Mouse (Mus musculus) left cerebral cortex, adult 18-20 months (tissue): ENCODE measurements at regions not wholly inside any gene's neighbourhood (a gene's known extent, or its start where the extent isn't known, plus 50 kb on each side); places are given as distances from the start of the nearest gene placed in this dataset.
"Not testable (repeated sequence)": the region's sequence is repeated elsewhere in the genome, so short reads cannot be mapped to it uniquely, and the experiment has no call there.

Experiments used
- DNase-seq, 2 experiments: peaks; one replicate each; pipeline ENCODE4 v3.0.0; 2021 to 2022; ENCODE audit warnings: low spot score in 2 of 2, mixed read lengths in 1 of 2

DNA sequence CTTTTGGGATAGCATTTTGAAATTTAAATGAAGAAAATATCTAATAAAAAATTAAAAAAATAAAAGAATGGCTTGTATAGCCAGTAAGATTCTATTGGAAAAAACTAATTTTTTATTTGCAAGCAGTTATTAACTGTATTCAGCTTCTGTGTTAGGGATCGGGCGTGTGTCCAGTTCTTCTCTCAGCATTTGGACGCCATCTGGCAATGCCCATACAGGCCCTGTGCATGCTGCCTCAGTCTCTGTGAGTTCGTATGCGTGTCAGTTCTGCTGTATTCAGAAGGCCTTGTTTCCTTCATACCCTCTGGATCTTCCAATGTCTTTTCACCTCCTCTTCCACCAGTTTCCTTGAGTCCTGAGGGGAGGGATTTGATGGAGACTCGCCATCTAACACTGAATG, 123.8 kb upstream of the Nabp1 start:
- no peak for DNase-seq

DNA sequence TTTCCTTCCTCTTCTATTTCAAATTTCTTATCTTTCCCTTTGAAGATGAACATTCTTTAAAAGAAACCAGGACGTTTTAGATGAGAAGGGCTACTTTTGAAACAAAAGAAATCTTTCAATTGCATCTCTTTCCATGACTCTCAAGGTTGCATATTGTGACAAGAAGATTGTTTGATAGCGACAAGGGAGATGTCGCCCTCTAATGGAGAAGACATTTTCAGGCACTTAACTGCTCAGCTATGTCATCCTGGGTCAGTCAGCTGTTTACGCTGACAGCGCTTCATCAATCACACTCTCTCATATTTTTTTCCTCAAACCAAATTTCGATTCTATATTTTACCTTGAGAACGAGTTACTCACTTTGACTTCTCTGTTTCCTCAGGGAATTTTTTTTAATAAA, 122.2 kb upstream of the Nabp1 start:
- DNase-seq, result peak; percentile 11 to 26

DNA sequence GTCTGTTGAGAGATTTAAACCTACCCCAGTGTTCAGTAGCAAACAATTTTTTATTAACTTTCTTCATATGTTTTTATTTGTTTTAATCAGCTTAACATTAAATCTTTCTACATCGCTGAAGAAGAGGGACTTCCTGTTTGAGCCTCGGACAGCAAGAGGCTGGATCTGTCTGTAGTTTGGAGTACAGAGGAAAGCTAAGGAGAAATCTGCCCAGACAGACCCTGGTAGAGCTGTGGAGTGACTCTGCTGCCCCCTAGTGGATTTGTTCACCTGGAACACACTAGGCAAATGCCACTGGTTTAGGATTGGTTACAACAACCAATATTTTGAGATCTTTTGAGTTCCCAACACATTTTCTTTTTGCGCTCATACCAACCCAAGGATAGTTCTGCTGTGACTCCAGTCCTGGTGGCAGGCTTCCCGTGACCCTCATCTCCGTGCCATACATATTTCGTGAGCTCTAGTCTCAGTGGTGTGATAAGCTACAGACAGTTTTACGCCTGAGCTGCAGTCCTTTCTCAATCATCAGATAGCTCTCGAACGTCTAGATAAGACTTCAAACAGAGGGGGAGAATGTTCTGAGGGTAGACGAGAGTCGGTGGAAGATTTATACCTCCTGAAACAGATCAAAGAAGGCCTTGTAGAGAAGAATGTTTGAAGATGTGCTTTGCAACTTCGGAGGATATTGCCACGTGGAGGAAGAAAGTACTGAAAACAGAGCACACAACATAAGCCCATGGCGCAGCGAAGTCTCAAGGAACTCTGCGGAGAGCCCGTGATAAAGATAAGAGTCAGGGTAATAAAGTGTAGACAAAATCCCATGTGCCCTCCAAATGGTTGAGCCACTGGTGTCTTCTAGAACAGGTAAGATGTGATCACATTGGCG, 119.0 kb upstream of the Nabp1 start:
- peak; percentile 87 to 94 for DNase-seq

DNA sequence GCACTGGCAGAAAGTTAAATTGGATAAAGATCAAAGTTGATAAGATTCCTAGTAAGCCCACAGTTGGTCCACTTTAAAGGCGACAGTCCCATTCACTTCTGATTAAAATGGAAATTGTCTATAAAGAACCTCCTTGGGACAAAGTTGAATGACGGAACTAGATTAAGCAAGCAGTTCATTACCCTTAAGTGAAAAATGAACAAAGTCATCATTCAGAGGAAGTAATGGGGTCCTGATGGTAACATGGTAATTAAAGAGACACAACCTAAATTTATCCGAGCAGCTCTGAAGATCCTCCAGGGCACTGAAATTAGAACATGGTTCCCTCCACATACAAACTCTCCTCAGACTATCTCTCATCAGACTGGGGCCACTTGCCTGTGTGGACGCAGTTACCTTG, 116.4 kb upstream of the Nabp1 start:
- no peak for DNase-seq

DNA sequence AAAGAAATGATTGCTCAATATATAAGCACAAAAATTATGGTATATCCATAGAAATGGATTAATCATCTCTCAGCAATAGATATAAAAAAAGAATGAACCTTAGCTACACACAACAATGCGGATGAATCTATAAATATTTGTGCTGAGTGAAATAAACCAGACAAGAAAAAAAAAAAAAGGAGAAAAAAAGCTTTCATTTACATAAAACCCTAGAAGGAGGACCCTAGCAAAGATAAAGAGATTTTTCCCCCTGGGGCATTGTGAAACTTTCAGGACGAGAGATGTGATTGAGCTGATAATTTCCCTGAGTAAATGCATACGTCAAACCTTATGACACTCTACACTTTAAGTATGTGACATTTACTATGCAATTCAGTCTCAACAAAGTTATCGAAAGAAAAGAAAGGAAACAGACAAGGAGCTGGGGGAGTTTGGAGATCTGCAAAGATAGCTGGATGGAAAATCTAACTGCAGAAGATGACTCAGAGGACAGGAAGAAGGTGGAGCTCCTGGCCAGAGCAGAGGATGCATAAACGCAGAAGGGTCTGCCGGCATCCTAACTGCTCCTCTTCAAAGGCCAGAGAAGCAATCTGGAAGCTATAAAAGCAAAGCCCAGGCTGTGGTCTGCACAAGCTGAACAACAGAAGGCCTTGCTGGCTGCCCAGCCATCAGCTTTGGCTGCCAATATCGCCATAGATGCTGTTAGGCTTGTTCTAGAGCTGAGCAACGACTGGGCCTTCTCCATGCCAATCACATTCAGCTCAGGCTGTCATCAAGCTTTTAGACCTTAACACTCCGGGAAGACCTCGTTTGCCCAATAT, 115.6 kb upstream of the Nabp1 start:
- no peak for DNase-seq

DNA sequence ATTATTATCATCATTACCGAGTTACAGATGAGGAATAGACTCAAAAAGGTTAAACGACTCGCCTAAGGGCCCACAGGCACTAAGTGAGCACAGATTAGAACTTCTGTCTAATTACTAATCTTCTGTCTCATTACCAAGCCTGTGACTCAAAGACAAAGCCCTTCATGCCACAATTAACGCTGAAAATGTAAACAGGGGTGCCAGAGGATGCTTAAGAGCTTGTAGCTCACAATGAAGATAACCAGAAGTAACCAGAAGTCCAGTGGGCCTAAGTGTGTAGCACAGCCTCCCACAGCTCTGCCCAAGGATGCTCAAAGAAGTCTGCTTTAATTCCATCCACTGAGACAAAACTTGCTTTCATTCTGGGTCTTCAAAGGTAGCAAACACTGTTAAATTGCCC, 113.7 kb upstream of the Nabp1 start:
- DNase-seq, result no peak

DNA sequence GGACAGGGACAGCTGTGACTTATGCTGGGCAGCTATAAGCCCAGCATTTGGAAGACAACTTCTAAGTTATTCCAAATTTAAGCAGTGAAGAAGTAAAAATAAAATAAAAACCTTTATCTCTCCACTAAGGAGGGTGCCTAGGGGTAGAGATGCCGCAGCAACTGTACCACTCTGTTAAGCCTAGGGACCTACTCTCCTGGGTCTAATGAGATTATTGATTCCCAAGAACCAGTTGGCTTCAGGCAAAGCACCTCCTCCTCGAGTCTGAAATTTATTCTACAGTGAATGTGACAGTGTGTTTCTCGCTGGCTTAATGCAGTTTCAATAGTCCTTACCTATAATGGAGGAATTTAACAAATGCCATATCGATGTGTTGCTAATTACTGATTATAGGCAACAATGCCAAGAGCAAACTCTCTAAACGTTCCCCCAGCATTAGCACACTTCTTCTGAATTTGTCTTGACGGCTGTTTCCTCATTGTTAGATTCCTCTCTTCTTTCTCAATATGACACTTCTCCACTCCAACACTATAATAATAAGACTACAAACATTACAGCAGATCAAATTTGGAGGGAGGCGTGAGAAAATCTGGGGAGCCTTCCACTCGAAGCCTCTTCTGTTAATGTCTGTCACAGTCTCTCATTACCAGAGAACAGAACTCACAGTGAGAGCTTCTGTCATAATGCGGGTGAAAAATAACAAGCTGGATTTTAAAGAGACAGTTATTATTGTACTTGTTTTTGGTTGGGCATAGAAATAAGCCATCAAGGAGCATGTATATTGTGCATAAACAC, 112.6 kb upstream of the Nabp1 start:
- no peak for DNase-seq

DNA sequence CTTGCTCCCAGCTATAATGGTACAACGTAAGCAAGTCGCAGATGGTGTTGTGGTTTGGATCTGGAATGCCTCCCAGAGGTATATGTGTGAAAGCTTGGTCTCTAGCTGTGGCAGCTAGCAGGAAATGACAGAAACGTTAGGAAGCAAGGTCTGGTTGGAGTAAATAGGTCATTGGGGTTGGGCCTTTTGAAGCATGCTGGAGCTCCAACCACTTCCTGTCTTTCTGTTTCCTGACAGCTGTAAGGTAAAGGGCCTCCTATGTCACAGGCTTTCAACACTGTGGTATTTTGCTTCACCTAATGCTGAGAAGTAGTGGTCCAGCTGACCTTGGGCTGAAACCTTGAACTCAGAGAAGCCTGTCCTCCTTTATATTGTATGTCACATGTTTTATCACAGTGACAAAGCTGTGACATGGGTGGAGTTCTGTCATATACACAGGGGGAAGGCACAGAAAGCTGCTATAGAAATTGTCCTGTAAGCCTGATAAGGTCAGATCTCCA, 106.8 kb upstream of the Nabp1 start:
- DNase-seq, result peak in 1 of 2 experiments; percentile 6

DNA sequence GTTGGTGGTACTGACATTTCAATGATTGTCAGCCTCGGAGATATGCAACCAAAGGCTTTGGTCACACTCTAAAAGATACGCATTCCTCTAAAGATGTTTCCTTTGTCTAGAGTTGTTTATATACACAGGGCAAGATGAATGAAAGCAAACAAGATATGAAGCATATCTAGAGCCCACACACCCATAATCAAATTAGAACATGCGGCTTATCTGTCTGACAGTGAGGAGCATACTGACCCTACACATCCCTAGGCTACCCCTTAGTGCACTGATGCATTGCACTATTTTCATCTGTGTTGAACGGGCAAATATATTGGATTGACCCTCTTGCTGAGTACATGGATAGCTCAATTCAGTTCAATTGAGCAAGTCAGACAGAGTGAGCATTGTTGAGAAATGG, 105.6 kb upstream of the Nabp1 start:
- DNase-seq, result no peak

DNA sequence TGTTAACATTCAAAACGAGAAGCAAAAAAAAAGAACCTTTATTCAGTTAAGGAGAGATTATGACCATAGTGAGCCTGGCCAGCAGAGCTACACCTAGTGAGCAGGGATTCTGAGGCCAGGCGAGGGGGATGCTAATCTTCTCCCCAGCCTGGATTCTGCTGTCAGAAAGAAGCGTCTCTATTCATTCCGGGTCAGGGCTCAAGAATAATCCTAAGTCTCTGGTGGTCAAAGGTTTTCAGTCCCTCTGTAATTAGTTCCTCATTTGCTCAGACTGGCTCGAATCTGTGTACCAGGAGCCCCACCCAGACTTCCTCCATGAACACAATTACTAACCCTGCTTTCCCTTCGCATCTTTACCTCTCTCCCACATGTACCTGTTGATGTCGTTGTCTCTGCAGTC, 101.8 kb upstream of the Nabp1 start:
- DNase-seq, result no peak

DNA sequence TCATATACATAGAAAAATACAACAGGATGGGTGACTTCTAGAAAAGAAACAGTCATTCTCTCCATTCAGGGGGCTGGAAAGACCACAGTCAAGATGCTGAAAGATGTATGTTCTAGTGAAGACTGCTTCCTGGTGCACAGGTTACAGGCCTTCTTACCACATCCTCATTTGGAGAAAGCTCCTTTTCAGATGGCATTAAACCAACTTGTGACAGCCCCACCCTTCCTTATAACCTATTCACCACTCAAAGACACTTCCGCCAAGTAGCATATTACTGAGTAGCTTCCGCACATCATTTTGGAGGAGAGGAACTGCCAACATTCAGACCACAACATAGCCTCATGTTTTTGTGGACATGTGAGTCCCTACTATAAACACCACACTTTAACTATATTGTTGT, 99.5 kb upstream of the Nabp1 start:
- no peak for DNase-seq

DNA sequence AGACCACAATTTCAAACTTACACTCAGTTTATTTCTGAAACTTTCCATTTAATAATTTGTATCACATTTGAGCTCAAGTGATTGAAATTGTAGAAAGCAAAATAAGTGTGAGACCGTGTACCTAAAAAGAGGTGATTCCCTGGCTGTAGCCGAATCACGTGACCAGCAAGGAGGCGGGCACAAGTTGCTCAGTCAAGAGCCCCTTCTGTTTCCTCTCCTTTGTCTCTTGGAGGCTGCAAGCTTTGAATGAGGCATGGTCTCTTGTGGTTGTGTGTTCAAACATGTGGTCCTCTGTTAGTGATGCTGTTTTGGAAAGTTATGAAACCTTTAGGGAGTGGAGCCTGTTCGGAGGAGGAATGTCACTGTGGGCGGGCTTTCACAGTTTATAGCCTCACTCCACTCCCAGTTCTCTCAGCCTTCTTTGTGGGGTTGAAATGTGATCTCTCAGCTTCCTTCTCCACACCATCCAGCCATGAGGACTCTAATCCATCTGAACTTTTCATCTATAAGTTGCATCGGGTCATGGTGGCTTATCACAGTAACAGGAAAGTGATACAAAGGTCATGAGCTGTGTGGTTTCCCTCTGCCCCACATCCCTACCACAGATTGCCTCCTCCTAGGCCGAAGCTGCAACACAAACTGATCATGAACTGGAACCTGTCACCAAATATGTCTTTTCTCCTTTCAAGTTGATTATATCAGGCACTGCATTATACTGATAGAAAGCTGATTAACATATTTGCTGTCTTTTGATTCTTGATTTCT, 94.3 kb upstream of the Nabp1 start:
- no peak for DNase-seq

DNA sequence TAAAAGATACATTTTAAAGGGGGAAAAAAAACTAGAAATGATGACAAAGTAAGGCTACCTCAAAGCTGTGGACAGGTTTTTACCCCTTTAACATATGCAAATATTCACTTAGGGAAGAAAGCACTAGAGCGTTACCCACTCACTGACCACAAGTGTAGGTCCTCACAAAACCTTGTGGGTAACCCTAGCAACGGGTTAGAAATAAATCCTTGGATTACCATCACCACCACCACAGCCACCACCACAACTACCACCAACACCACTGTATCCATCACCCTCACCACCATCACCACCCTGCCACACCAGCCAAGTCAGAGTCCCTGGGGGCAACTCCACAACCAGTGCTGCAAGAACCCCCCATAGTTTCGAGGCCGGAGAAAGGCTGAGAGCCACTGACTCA, 91.4 kb upstream of the Nabp1 start:
- DNase-seq, result no peak

DNA sequence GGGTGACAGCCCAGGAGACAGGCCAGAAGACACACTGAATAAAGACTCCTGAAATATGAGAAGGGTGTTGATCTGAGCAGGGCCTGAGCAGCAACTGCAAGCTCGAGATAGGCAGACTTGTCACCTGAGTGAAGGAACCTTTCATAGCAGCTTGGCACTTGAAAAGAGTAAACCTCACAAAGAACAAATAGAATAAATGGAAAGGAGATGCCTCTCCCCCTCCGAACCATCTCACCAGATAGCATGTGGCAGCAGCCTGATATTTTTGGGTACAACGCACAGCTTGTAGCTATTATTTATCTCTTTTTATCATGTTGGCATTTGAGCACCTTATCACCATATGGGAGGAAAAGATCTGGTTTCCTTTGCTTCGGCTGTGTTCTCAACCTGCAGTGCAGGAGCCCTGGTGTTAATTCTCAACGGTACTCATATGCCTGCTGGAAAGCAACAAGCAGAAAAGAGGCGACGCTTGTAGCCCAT, 88.0 kb upstream of the Nabp1 start:
- no peak for DNase-seq

DNA sequence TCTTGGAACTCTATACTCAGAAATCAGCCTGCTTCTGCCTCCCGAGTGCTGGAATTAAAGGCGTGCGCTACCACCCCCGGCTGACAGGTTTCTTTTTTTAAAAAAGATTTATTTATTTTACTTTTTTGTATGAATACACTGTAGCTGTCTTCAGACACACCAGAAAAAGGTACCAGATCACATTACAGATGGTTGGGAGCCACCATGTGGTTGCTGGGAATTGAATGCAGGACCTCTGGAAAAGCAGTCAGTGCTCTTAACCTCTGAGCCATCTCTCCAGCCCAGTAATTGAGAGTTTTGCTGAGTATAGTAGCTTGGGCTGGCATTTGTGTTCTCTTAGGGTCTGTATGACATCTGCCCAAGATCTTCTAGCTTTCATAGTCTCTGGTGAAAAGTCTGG, 78.4 kb upstream of the Nabp1 start:
- DNase-seq, result not testable (repeated sequence)

DNA sequence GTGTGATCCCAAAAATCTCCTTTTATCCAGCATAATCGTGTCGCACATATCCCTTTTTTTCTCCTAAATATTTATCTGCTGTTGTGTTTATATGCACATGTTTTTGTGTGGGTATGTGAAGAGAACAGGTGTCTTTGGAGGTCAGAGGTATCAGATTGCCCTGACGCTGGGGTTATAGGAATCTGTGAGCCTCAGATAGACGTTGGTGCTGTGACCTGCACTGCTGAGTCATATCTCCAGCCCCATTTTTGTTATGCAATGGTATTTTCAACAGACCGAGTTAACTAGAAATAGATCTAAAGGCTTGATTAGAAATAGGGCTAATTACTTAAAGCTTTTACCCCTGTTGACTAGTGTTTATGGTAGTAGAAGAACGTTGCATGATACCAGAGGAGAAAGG, 75.5 kb upstream of the Nabp1 start:
- no peak for DNase-seq

DNA sequence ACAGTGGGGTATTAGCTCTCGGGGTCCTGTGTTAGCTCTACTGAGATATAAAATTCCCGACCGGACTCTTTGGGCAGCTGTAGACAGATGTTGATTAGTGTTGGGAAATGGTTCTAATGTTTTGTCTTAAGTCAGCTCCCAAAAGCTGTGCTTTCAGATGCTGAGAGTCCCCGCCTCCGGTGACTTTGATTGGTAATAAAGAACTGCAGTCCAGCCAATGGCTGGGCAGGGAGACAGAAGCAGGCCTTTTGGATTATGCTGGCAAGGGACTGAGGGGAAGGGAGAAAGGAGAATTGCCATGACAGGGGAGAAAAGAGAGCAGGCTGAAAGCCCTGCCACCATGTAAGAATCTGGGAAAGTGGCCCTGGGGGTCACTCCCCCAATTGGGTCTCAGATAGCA, 73.4 kb upstream of the Nabp1 start:
- no peak for DNase-seq

DNA sequence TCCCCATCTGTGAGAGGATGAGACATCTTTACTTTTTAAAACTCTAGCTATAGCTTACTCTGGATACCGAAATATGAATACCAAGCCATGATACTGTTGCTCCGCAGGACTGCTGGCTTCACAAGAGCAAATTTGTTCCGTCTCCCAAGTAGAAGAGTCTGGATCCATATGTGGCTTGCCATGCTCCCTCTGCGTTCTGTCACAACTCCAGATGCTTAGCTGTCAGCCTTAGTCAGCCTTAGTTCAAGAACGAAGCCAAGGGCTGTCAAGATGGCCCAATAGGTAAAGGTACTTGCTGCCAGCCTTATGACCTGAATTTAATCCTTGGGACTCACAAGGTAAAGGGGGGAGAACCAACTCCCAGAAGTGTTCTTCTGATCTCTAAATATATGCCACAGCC, 64.6 kb upstream of the Nabp1 start:
- no peak for DNase-seq

DNA sequence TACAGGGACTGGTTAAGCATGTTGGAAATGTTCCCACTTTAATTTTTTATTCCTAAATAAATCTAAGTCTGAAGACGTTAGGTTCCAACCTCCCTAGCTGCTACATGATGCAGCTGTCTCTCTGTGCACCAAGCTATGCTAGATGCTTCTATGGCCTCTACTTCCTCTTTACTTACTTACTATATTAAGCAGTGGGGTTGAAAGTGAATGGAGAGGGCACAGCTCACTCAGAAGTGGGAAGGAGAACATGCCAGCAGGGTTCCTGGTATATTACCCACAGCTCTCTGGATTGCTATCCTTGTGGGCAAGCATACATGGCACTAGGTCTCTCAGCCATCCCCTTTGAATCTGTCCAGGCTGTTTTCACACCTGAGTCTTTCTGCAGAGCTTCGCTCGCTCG, 61.4 kb upstream of the Nabp1 start:
- no peak for DNase-seq

DNA sequence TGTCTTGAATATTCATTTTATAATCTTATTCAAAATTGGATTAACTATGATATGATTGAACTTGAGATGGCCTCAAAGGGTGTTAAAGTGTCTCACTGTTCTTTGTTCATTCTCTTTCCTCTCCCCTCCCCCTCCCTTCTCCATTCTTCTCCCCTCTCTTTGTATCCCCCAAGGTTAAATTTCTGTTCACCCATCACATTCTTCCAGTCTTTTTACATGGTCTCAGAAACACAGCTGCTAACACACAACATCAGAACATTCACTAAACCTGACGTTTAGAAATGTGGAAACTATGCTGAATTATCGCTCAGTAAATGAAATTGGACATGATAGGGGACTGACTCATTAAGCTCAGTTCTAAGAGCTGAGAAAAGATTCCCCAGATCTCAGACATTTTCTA, 60.6 kb upstream of the Nabp1 start:
- no peak for DNase-seq
